Mouse (Mus musculus) myocyte (in vitro differentiated cells): ENCODE measurements at regions not wholly inside any gene's neighbourhood (a gene's known extent, or its start where the extent isn't known, plus 50 kb on each side); places are given as distances from the start of the nearest gene placed in this dataset.

Source experiments
- CEBPB ChIP-seq: IDR thresholded peaks from 2 replicates; pipeline ENCODE4 v1.6.1; 2011; ENCODE audit warnings: mild to moderate bottlenecking, moderate library complexity; ENCODE audit not compliant: poor library complexity, insufficient read depth, severe bottlenecking
- E2F4 ChIP-seq: IDR thresholded peaks from one replicate; pipeline ENCODE4 v1.6.1; 2011; ENCODE audit warnings: mild to moderate bottlenecking, control low read depth, moderate library complexity; ENCODE audit not compliant: insufficient read depth
- MAX ChIP-seq: IDR thresholded peaks from one replicate; pipeline ENCODE4 v1.6.1; 2011; ENCODE audit warnings: low read depth, mild to moderate bottlenecking, control low read depth
- MYOD1 ChIP-seq, 3 experiments: IDR thresholded peaks; one replicate each; pipeline ENCODE4 v1.6.1; 2011; ENCODE audit warnings: control low read depth in 2 of 3, low read depth in 2 of 3, mild to moderate bottlenecking in 2 of 3, moderate library complexity in 1 of 3; ENCODE audit not compliant: insufficient read length in 2 of 3, control insufficient read depth in 1 of 3
- MYOG ChIP-seq, 3 experiments: IDR thresholded peaks; one replicate each; pipeline ENCODE4 v1.6.1; 2011; ENCODE audit warnings: control low read depth in 2 of 3, low read depth in 2 of 3, mild to moderate bottlenecking in 2 of 3; ENCODE audit not compliant: insufficient read length in 2 of 3, control insufficient read depth in 1 of 3, insufficient read depth in 1 of 3
- POLR2A ChIP-seq: IDR thresholded peaks from one replicate; pipeline ENCODE4 v1.6.1; 2011; ENCODE audit warnings: low read depth, mild to moderate bottlenecking, control low read depth, moderate library complexity; ENCODE audit not compliant: insufficient read length
- POLR2AphosphoS2 ChIP-seq: IDR thresholded peaks from one replicate; pipeline ENCODE4 v1.6.1; 2011; ENCODE audit warnings: low read depth, control low read depth; ENCODE audit not compliant: insufficient read length
- REST ChIP-seq: IDR thresholded peaks from one replicate; pipeline ENCODE4 v1.6.1; 2011; ENCODE audit warnings: mild to moderate bottlenecking, control low read depth, moderate library complexity; ENCODE audit not compliant: insufficient read depth, insufficient read length
- TCF12 ChIP-seq: IDR thresholded peaks from one replicate; pipeline ENCODE4 v1.6.1; 2011; ENCODE audit warnings: mild to moderate bottlenecking, control low read depth; ENCODE audit not compliant: poor library complexity, insufficient read depth, severe bottlenecking
- USF1 ChIP-seq: IDR thresholded peaks from one replicate; pipeline ENCODE4 v1.6.1; 2011; ENCODE audit warnings: low read depth, mild to moderate bottlenecking, control low read depth, moderate library complexity

DNA sequence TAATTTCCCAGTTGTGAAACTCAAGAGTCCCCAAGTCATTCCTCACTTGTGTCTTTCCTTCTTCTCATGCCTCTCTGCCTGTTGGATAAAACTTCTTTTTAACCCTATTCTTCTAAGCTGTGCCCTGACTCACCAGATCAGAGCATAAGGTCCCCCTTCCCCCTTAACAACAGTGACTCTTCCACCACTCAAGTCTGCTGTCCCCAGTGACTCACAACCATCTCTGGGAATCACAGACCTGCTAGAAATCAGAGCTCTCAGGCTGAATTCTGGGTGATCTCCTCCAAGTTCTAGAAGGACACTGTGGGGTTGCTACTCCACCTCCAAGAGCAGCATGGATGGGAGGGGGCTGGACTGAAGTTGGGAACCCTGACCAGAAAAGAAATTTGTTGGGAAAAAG, 239.5 kb upstream of the Tbx18 start:
- TF ChIP-seq POLR2AphosphoS2 (no peak), POLR2A (no peak), USF1 (no peak), REST (no peak), CEBPB (no peak), TCF12 (no peak), E2F4 (no peak), MAX (no peak), MYOD1 (IDR thresholded peaks at IDR 0.05; ENCODE audit: control insufficient read depth in 1 of 3, insufficient read length in 2 of 3, low read depth in 2 of 3) (no peak), MYOG (IDR thresholded peaks at IDR 0.05; ENCODE audit: control insufficient read depth in 1 of 3, insufficient read depth in 1 of 3, insufficient read length in 2 of 3, low read depth in 2 of 3) (no peak)
